Mouse (Mus musculus): ENCODE data around the gene Clcn7.

The Clcn7 gene

DNA sequence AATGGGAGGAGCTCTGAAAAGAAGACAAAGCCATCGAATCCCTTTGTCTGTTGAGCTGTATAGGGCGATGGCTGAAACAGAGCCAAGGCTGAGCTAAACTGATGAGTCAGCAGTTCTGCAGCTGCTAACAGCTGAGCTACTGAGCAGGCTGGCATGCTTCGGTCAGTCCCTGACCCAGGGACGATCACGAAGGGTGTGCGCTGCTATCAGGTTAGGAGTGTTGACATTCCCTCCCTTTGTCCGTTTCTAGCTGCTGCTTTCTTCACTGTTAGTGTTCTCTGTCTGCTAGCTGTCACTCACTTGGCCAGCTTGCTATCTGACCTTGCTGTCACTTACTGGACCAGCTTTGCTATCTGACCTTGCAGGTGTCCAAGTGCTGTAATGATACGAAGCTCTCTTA lies 6.1 kb upstream of the Clcn7 start:
- in situ Hi-C loops (cut with MboI, MseI): no loop called here

DNA sequence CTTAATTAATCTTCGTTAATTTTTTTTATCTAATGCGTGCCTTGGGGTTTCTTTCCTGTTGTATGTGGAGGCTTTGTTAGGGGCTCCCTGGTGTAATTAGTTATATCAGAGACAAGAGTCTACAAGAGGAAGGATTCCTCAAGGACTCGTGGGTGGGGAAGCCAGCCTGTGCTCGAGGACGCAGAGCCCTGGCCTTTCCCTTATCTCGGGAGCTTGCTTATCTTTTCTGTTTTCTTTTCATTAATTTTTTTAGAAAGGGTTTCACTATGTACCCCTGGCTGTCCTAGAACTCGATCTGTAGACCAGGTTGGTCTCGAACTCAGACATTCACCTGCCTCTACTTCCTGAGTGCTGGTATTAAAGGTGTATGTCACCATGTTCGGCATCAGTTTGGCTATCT lies 5.5 kb upstream of the Clcn7 start:
- in situ Hi-C loops (cut with MboI, MseI): no loop called here

DNA sequence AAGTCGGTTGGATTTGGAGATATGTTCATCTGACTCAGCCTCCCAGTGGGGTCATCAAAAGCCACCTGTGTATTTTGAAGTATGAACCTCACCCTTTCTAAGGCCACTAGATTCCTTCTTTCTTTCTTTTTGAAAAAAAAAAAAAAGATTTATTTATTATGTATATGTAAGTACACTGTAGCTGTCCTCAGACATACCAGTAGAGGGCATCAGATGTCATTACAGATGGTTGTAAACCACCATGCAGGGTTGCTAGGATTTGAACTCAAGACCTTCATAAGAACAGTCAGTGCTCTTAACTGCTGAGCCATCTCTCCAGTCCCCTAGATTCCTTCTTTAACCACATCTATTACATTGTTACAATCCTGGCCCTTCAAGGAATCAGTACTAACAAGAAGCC lies 3.1 kb upstream of the Clcn7 start:
- in situ Hi-C loops (cut with MboI, MseI): no loop called here

DNA sequence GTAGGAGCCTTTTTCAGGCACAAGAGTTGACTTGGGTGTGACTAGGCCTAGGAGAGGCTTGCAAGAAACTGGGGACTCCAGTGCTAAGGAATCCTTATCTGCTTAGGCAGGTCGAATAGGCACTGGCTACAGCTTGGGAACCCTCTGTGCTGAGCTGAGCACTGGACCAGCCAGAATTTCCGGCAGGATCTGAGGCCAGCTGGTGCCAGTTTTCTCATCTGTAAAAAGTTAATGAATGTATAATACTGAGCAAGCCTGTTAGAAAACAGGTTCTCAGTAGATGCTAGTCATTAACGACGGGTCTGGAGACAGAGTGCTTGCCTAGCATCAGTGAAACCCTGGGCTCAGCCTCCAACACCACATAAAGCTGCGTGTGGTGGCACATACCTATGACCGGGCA lies 2.4 kb downstream of the Clcn7 start:
- in situ Hi-C loops (cut with MboI, MseI): no loop called here

DNA sequence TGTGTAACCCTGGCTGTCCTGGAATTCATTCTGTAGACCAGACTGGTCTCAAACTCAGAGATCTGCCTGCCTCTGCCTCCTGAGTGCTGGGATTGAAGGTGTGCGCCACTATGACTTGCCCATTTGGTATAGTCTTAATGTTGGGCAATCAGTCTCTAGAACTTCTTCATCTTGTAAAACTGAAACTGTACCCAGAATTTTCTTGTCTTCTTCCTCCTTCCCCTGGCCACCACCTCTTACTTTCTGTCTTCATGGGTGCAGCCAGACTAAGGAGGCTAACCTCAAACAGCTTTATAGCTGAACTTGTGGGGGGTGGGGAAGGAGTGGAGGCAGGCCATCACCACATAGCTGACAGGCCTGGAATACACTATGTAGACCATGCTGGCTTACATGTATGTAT lies 5.6 kb downstream of the Clcn7 start:
- in situ Hi-C loops (cut with MboI, MseI): no loop called here

DNA sequence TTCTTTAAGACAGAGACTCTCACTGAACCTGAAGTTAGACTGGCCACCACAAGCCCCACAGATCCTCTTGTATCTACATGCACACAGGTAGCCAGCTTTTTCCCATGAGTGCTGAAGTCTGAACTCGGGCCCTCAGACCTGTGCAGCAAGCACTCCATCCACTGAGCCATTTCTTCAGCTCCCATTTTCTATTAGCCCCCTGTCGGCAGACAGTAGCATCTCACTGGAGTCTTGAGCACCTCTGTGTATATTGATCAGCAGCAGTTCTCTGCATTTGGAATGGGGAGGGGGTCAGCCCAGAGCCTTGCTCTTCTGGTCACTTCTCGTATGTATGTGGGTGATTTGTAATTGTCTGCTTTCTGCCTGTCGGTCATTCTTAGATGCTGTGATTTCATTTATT lies 6.8 kb downstream of the Clcn7 start:
- in situ Hi-C loops (cut with MboI, MseI): no loop called here

DNA sequence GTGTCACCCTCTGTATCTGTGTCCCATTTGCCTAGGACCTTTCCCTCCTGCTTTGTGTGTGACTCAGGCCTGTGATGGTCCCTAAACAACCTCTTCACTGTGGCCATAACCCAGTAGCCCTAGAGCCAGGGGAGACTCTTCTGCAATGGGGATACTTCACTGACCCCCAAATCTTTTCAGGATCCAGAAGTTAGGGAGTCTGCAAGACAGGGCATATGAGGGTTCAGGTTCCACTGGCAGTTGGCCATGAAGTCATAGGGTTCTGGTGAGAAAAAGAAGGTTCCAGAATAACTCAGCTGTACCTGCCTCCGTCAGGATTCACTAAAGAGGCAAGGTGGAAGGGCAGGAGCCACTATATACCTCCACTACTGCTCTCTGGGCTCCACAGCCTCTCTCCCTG lies 29.0 kb downstream of the Clcn7 start, which contains the start of gene Ccdc154:
TSS of gene Ccdc154 (plus strand) at position 301 of the 400 bp plus-strand sequence.
- in situ Hi-C loops (cut with MboI, MseI): loop anchor here (25.0 kb wide), 1 partner anchor 1725 kb away; no protein-coding TSS in a partner anchor

DNA sequence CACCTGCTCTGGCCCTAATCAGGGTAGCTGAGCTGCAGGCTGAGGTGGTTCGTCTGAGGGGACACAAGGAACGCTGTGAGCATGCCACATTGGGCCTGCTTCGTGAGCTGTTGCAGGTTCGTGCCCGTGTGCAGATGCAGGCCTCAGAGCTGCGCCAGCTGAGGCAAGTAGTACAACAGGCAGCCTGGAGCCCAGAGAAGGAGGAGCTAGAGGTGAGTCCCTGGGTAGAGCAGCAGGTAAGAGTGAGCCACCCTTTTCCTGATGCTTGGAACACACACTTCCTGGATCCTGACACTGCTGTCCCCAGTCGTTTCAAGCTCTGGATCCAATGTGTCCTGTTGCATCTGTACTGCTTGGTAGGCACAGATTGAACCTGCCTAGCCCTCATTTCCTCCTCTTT lies 30.2 kb downstream of the Clcn7 start:
- in situ Hi-C loops (cut with MboI, MseI): loop anchor here (25.0 kb wide), 1 partner anchor 1724 kb away; no protein-coding TSS in a partner anchor

DNA sequence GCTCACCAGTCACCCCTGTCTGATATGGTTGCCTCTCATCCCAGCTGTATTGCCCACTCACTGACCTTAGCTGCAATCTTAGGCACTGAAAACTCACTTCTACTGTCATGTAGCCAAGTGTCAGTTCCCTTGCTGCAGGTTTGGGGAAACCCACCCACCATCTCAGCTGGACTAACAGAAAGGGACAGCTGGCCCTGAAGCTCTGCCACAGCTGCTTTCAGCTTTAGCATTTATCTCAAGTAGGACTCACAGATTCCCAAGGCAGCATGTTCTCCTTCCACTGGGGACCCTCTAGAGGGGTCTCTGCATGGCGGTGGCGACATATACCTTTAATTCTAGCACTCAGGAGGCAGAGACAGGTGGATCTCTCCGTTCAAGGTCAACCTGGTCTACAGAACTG lies 31.6 kb downstream of the Clcn7 start:
- in situ Hi-C loops (cut with MboI, MseI): loop anchor here (5.0 to 25.0 kb wide), 2 partner anchors 57 to 1723 kb away; no protein-coding TSS in a partner anchor

DNA sequence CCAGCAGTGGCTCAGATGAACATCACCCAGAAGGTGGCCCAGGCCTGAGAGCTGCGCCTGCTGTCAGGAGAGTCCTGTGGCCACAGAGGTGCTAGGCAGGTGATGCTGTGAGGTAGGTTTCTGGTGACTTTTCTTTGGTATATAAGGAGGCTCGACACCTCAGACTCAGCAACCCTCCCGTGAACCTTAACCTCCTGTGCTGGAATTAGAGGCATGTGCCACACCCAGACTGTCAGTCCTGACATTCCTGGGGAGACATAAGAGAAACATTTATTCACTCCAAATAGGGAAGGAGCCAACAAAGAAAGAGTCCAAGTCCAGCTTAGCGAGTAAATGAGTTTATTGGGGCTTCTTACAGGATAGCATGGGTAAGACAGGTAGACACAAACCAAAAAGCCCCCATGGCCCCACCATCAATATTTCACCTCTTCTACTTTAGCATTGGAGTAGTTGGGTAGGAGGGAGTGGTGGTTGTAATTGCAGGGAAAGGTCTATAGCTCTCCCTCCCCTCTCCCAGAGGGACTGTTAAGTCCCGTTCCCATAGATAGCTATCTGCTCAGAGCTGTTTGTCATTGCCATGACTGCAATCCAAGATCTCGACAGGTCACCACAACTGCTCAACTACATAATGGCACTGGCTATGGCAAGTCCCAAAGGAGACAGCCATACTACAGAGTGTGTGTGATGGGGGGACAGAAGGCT lies 32.9 kb downstream of the Clcn7 start:
- in situ Hi-C loops (cut with MboI, MseI): loop anchor here (5.0 to 25.0 kb wide), 2 partner anchors 59 to 1721 kb away; no protein-coding TSS in a partner anchor

DNA sequence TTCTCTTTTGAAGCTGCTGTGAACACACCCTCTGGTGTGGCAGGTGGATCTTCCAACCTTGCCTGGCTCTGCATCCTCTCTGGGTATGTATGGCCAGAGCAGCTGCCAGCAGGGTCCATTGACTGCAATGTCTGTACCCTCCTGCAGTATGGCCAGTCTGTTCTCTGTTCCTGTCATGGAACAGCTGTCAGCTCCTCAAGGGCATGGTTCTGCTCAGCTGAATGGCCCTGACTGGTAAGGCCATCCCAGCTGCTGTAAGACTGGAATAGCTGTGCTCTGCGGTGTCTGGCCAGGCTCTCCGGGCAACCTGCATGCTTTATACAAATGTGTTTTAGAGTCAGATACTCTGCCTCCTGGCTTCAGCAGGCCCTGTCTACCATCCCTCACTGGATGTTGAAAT lies 36.5 kb downstream of the Clcn7 start:
- in situ Hi-C loops (cut with MboI, MseI): loop anchor here (5.0 to 25.0 kb wide), 2 partner anchors 62 to 1718 kb away; no protein-coding TSS in a partner anchor

DNA sequence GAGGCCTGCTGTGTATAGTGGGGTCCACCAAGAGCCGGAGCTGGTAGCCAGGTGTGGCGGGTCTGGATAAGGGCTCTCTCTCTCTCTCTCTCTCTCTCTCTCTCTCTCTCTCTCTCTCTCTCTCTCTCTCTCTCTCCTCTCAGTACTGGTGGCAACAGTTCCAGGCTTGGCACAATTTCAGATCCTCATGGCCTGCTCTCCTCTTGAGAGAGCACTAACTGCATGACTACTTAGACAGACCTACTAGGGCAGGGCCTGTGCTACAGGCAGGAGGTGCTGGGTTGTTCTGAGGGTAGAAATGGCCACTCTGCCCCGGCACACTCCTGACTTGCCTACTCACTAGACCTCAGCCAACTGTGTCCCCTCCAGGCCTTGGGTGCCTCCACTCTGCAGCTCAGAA lies 39.4 kb downstream of the Clcn7 start:
- in situ Hi-C loops (cut with MboI, MseI): loop anchor here (25.0 kb wide), 1 partner anchor 1715 kb away; no protein-coding TSS in a partner anchor

DNA sequence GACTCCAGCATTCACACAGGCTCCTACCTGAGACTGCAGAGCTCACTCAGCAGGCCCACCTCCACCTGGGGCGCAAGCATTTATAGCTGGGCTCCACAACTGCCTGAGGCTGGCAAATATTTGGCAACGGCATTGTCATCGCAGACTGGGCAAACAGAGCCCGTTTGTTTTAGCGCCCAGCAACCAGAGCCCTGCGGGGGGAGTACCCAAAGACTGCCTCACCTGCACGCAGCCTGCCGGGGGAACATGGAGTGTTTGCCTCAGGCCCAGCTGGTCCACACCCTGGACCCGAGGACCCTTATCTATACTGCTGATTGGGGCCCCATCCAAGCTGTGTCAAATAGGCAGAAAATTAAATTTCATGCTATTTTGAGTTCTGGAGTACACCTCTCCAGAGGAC lies 42.2 kb downstream of the Clcn7 start, which contains the start of gene Gm38655:
TSS of gene Gm38655 (minus strand) at position 61 of the 400 bp plus-strand sequence.
- in situ Hi-C loops (cut with MboI, MseI): no loop called here

DNA sequence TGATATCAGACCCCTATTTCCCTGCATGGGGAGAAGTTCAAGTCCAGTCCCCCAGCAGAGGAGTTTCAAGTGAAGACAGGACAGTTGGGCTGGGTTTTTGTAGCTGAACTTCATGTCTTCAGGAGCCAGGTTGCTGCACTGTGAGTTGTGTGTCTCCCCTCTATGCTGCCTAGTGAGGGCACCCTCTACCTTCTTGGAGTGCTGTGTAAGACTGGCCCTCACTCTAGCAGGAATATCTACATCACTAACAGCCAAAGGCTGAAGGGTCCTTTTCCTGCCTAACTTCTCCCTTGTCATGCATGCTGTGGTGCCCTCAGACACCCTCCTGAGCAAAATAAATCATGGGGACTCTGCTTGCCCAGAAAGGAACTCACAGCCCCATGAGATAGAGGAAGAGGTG lies 50.0 kb downstream of the Clcn7 start:
- in situ Hi-C loops (cut with MboI, MseI): no loop called here

DNA sequence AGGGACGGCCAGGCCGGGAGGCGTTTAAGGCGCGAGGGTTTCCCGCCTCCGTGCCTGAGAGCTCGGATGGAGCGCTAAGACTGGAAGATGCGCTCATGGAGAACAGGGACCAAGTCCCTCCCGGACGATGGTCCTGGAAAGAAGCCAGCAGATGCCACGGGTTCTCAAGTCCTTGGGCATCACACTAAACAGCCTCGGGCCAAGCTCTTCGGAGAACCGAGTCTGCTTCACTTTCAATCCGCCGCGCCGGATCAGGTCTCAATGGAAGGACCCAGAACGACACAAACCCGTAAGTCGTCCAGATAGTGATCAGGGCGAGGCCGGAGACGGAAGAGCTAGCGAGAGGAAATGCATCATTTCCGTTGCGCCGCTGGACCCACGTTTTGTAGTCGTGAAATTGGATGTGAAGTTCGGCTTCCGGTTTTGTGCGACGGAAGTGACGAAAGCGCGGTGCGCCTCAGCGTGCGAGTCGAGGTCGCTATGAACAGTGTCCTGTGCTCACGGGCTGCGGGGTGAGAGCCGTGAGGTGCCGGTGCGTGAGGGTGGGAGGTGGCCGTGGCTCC lies 51.0 kb downstream of the Clcn7 start, which contains the start of gene BC003965:
TSS of gene BC003965 (plus strand) at position 426 of the 563 bp plus-strand sequence.
- in situ Hi-C loops (cut with MboI, MseI): no loop called here

DNA sequence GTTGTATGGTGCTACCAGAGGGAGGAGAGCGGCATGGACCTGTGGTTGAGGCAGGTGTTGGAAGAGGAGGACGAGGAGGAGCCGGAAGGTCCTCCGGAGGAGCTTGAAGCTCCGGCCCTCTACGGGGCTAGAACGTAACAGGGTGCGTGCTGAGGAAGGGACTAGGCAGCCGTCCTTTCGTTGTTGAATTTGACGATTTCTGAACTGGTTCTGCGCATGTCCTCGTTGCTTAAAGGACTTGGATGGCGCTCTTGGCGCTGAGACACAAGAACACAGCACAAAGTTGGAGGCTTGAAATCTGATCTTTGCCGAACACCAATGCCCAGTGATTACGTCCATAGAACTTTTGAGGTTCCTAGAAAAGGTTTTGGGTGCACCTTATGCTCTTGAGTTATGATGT lies 51.8 kb downstream of the Clcn7 start:
- in situ Hi-C loops (cut with MboI, MseI): no loop called here

DNA sequence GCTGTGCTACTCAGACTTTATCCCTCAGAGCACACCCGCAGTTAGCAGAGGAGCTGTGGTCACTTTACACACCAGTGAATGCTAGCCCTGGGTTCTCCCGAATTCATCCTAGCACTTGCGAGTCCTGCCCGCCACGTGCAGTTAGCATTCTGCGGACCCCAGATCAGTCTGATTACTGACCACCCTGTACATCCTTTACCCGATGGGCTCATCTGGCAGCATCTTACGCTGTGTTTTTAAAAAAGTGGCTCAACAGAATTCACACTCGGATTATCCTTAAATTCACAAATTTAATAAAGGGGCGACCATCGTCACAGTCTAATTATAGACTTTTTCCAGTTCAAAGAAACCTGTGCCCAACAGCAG lies 54.6 kb downstream of the Clcn7 start:
- in situ Hi-C loops (cut with MboI, MseI): no loop called here

DNA sequence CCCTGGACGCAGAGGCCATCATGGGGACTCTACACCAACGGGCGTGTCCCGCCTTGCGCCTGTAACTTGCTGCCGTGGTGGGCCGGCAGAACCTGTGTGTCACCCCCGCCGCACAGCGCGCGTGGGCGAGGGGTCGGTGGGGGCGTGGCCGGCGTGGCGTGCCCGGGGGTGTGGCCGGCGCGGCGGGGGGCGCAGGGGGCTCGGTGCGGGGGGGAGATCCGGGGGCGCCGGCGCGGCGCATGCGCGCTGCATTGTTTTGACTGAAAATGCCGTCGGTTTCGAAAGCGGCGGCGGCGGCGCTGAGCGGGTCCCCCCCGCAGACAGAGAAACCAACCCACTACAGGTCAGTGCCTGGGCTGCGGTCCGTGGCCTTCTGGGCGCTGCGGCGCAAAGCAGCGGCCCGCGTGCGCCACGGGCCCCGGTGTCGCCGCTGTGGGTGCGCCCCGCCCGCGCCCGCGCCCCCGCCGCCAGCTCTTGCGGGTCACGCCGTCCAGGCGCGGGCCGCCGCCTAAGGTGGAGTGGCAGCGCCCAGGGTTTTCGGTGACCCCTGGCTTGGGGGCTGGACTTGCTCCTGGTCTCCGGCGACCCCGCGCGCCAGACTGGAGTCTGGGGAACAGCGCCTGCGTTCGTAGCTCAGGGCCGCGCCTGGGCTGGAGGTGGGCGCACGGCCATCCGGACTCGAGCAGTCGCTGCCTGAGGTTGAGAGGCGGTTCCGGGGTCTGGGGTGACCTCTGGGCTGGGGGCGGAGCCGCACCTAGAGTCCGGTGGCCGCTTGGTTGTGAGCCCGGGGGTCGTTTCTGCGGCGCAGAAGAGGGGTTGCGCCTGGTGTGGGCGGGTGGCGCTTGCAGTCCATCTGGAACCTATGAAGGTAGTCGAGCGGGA lies 55.2 kb downstream of the Clcn7 start, which contains the start of gene Unkl:
TSS of gene Unkl (plus strand) at position 248 of the 882 bp plus-strand sequence.
- in situ Hi-C loops (cut with MboI, MseI): no loop called here

DNA sequence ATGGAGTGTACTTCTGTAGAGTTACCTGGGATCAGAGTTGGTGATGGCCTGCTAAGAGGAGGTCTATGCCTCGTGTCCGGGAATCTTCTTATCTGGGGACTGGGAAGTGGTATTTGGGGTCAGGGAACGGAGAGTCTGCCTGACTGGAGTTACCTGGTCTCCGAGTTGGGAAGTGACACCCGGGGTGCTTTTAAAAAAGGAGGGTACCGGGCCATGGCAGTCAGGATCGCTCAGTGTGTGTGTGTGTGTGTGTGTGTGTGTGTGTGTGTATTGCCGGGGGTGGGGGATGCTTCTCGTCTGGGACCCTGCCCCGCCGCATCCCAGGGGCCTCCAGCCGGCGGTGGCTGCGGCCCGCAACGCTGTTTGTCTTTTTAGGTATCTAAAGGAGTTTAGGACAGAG lies 55.9 kb downstream of the Clcn7 start:
- in situ Hi-C loops (cut with MboI, MseI): no loop called here

DNA sequence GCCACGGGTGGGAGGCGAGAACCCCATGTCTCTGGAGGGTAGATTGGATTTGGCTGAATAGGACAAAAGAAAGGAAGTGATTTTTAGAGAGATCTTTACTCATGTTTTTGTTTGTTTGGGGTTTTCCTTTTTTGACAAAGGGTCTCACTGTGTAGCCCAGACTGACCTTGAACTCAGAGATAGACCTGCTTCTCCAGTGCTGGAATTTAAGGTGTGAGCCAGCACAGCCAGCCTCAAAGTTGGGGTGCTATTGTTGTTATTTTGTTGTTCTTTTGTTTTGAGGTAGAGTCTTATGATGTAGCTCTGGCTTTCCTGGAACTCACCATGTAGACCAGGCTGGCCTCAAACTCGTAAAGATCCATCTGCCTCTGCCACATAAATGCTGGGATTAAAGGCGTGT lies 69.2 kb downstream of the Clcn7 start:
- in situ Hi-C loops (cut with MboI, MseI): no loop called here

DNA sequence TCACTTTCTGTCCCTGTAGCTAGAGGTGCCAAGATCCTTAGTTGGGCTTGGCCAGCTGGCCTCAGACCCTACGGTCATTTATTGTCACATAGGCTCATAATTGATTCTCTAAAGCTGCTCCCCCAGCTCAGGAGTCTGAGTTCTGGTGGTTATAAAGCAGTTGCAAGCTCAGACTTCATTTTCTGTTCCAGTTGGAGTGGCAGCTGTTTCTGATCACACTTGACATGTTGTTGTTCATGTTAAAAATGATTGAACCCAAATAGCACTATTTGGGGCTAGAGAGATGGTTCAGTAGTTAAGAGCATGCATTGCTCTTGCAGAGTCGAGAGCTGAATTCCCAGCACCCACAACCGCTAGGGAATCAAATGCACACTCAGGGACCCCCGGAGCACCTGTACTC lies 76.8 kb downstream of the Clcn7 start:
- in situ Hi-C loops (cut with MboI, MseI): no loop called here

Data from T-helper 2 cell (primary cell).